Mouse (Mus musculus) layer of hippocampus, adult 9-10 months (tissue): ENCODE results near the gene Gprc5c.
"Not testable (repeated sequence)": the region's sequence is repeated elsewhere in the genome, so short reads cannot be mapped to it uniquely, and the experiment has no call there.

ENCODE experiments used
- DNase-seq: peaks from one replicate; pipeline ENCODE4 v3.0.0; 2022; ENCODE audit warnings: low spot score

Gprc5c gene

GRCm38 (mm10) chr11:114869787-114870186, 18.8 kb downstream of the Gprc5c start:
- DNase-seq: no peak

- no peak for DNase-seq
Measured at GRCm38 (mm10) chr11:114871540-114871939, 20.6 kb downstream of the Gprc5c start.

- no peak for DNase-seq
Measured at GRCm38 (mm10) chr11:114873022-114873817, 22.3 kb downstream of the Gprc5c start.

GRCm38 (mm10) chr11:114874226-114875145, 23.5 kb downstream of the Gprc5c start:
- DNase-seq: no peak

- no peak for DNase-seq
Measured at GRCm38 (mm10) chr11:114875301-114875801, 24.4 kb downstream of the Gprc5c start.

GRCm38 (mm10) chr11:114876176-114876575, 25.2 kb downstream of the Gprc5c start:
- DNase-seq: no peak

- DNase-seq: no peak
Measured at GRCm38 (mm10) chr11:114876621-114877020, 25.7 kb downstream of the Gprc5c start.

GRCm38 (mm10) chr11:114877145-114877544, 26.2 kb downstream of the Gprc5c start:
- peak; percentile 49 for DNase-seq

GRCm38 (mm10) chr11:114879666-114880065, 28.7 kb downstream of the Gprc5c start:
- DNase-seq: peak; percentile 22

GRCm38 (mm10) chr11:114880185-114880584, 29.2 kb downstream of the Gprc5c start:
- DNase-seq: no peak

- DNase-seq: peak; percentile 29
Measured at GRCm38 (mm10) chr11:114880589-114880988, 29.6 kb downstream of the Gprc5c start.

GRCm38 (mm10) chr11:114883251-114883789, 32.4 kb downstream of the Gprc5c start:
- no peak for DNase-seq

GRCm38 (mm10) chr11:114884380-114885100, 33.6 kb downstream of the Gprc5c start:
- DNase-seq: no peak

- no peak for DNase-seq
Measured at GRCm38 (mm10) chr11:114889991-114890518, 39.1 kb downstream of the Gprc5c start, which contains the start of gene Cd300a. Cd300a (plus strand) TSS chr11:114890041.

GRCm38 (mm10) chr11:114890542-114890941, 39.6 kb downstream of the Gprc5c start:
- DNase-seq: no peak

GRCm38 (mm10) chr11:114896085-114896484, 45.1 kb downstream of the Gprc5c start:
- DNase-seq: no peak

- no peak for DNase-seq
Measured at GRCm38 (mm10) chr11:114898026-114898425, 47.1 kb downstream of the Gprc5c start.

GRCm38 (mm10) chr11:114903224-114903623, 52.3 kb downstream of the Gprc5c start:
- no peak for DNase-seq

GRCm38 (mm10) chr11:114907567-114907966, 56.6 kb downstream of the Gprc5c start:
- no peak for DNase-seq

- DNase-seq: no peak
Measured at GRCm38 (mm10) chr11:114908086-114908485, 57.1 kb downstream of the Gprc5c start.

- DNase-seq: not testable (repeated sequence)
Measured at GRCm38 (mm10) chr11:114909538-114909937, 58.6 kb downstream of the Gprc5c start.
